In genomic region chr6:113890858-113891213, GRCm38 (mm10) we compare ENCODE assay signal across 8 mouse cellular contexts.
DNase-seq lines count a peak whose midpoint lies in the region; ATAC-seq and TF ChIP-seq lines count a peak whose summit lies in the region.

No protein-coding gene starts in this region.

- no peak for TF ChIP-seq CTCF in heart, postnatal 0 days (IDR thresholded peaks at IDR 0.05; ENCODE audit: low read depth)

- ATAC-seq in heart, postnatal 0 days (ENCODE audit: insufficient read depth, low read depth), result no peak
- ATAC-seq in hindbrain, embryonic 15.5 days (ENCODE audit: low FRiP score, low read depth), result peak; percentile 46
- ATAC-seq in midbrain, embryonic 13.5 days, result peak; percentile 65

- no peak for TF ChIP-seq EP300 in heart, postnatal 0 days (IDR thresholded peaks at IDR 0.05; ENCODE audit: low read depth)

- H3K27ac ChIP-seq in heart, postnatal 0 days (ENCODE audit: low read depth), result no peak overlapping the region
- peak overlapping the region; percentile 35 for H3K27ac ChIP-seq in embryonic facial prominence, embryonic 10.5 days (replicated peaks)
- peak overlapping the region; percentile 88 for H3K27ac ChIP-seq in hindbrain, embryonic 15.5 days (replicated peaks)
- peak overlapping the region; percentile 84 for H3K27ac ChIP-seq in midbrain, embryonic 13.5 days

- H3K27me3 ChIP-seq in heart, postnatal 0 days (ENCODE audit: control insufficient read depth, insufficient read depth, low read length), result peaks cover 52% of the 10 kb centered on the region
- H3K27me3 ChIP-seq in embryonic facial prominence, embryonic 10.5 days (replicated peaks; ENCODE audit: low read depth, poor library complexity, severe bottlenecking), result peaks cover 72% of the 10 kb centered on the region
- H3K27me3 ChIP-seq in hindbrain, embryonic 15.5 days, result no peaks in the 10 kb centered on the region
- peaks cover 28% of the 10 kb centered on the region for H3K27me3 ChIP-seq in midbrain, embryonic 13.5 days

- WGBS in heart, postnatal 0 days, result 3% methylated on average over 10 of the region's 10 CpGs
- WGBS in embryonic facial prominence, embryonic 10.5 days, result under 1% methylated on average over 10 of the region's 10 CpGs
- WGBS in hindbrain, embryonic 15.5 days, result 0% methylated on average over 9 of the region's 10 CpGs
- WGBS in midbrain, embryonic 13.5 days, result 0% methylated on average over 10 of the region's 10 CpGs

- no peak overlapping the region for H3K9ac ChIP-seq in heart, postnatal 0 days (replicated peaks; ENCODE audit: low read depth, low read length)
- peak overlapping the region; percentile 77 for H3K9ac ChIP-seq in hindbrain, embryonic 15.5 days
- H3K9ac ChIP-seq in midbrain, embryonic 13.5 days (replicated peaks), result peak overlapping the region; percentile 83

- H3K9me3 ChIP-seq in heart, postnatal 0 days (replicated peaks; ENCODE audit: control insufficient read depth, low read length), result no peaks in the 10 kb centered on the region
- H3K9me3 ChIP-seq in embryonic facial prominence, embryonic 10.5 days, result no peaks in the 10 kb centered on the region
- H3K9me3 ChIP-seq in hindbrain, embryonic 15.5 days, result no peaks in the 10 kb centered on the region
- no peaks in the 10 kb centered on the region for H3K9me3 ChIP-seq in midbrain, embryonic 13.5 days

- no peaks in the 10 kb centered on the region for H3K4me1 ChIP-seq in heart, postnatal 0 days (ENCODE audit: control insufficient read depth, insufficient read depth)
- peaks cover 20% of the 10 kb centered on the region for H3K4me1 ChIP-seq in embryonic facial prominence, embryonic 10.5 days
- H3K4me1 ChIP-seq in hindbrain, embryonic 15.5 days (replicated peaks), result peaks cover 36% of the 10 kb centered on the region
- peaks cover 45% of the 10 kb centered on the region for H3K4me1 ChIP-seq in midbrain, embryonic 13.5 days (replicated peaks)

- peak overlapping the region; percentile 26 for H3K4me3 ChIP-seq in heart, postnatal 0 days (ENCODE audit: low read depth, low read length)
- H3K4me3 ChIP-seq in embryonic facial prominence, embryonic 10.5 days, result peak overlapping the region; percentile 62
- peak overlapping the region; percentile 63 for H3K4me3 ChIP-seq in hindbrain, embryonic 15.5 days
- peak overlapping the region; percentile 66 for H3K4me3 ChIP-seq in midbrain, embryonic 13.5 days (replicated peaks)

- peak overlapping the region; percentile 44 for H3K4me2 ChIP-seq in heart, postnatal 0 days (ENCODE audit: low read depth, low read length)
- peak overlapping the region; percentile 82 for H3K4me2 ChIP-seq in hindbrain, embryonic 15.5 days
- peak overlapping the region; percentile 81 for H3K4me2 ChIP-seq in midbrain, embryonic 13.5 days (replicated peaks)

- H3K36me3 ChIP-seq in heart, postnatal 0 days (replicated peaks; ENCODE audit: control insufficient read depth, insufficient read depth, low read length), result no peaks in the 10 kb centered on the region
- no peaks in the 10 kb centered on the region for H3K36me3 ChIP-seq in embryonic facial prominence, embryonic 10.5 days (replicated peaks)
- no peaks in the 10 kb centered on the region for H3K36me3 ChIP-seq in hindbrain, embryonic 15.5 days
- H3K36me3 ChIP-seq in midbrain, embryonic 13.5 days, result no peaks in the 10 kb centered on the region

- no peak for DNase-seq in heart, postnatal 0 days (ENCODE audit: low spot score)
- no peak for DNase-seq in heart, postnatal 4 days
- DNase-seq in embryonic facial prominence, embryonic 10.5 days (ENCODE audit: low spot score), result no peak
- no peak for DNase-seq in frontal cortex, postnatal 25 days (ENCODE audit: low spot score in 2 of 2)
- DNase-seq in thymus, postnatal 0 days (ENCODE audit: low spot score), result no peak
- no peak for DNase-seq in right cerebral cortex, postnatal 36 days (ENCODE audit: low spot score in 2 of 2)
